Mouse (Mus musculus): ENCODE results near the gene Smco4. TPM values are rescaled to one million over a fixed set of nuclear protein-coding genes. Genes with fewer than 3 reads are reported as not detected.

The Smco4 gene
- polyA plus RNA-seq, 1 experiment from 2014 or later, result 0.78 TPM

- no peak for ATAC-seq (ENCODE audit: insufficient read depth)
- no peaks in the 10 kb centered on the region for H3K9me3 ChIP-seq (replicated peaks)
- no peak overlapping the region for H3K27ac ChIP-seq (replicated peaks)
Observed at GRCm38 (mm10) chr9:15584209-15584608, 91.0 kb downstream of the Smco4 start.

DNA sequence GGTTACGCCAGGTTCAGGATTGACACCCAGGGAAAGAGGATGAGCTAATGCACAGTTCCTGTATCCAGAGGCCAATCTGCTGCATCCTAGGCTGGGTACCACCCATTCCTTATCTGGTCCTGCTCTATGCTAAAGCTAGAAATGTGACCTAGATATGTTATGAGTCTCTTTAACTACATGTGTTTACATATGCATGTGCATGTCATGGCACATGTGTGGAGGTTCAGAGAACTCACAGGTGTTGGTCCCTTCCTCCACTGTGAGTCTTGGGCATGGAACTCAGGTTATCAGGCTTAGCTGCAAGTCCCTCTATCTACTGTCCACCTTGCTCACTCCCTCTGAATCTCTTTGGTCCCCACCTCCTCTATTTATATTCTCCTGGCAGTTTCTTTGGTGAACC, 92.7 kb downstream of the Smco4 start:
- ATAC-seq (ENCODE audit: insufficient read depth), result no peak
- no peak overlapping the region for H3K9ac ChIP-seq
- WGBS (ENCODE audit: insufficient replicate concordance), result 59% methylated on average over 1 of the region's 1 CpGs

More at GRCm38 (mm10) chr9:15584209-15584608, 91.0 kb downstream of the Smco4 start:
- Histone ChIP-seq H3K4me1 (replicated peaks) (no peaks in the 10 kb centered on the region), H3K27me3 (no peaks in the 10 kb centered on the region), H3K4me2 (no peak overlapping the region), H3K9ac (no peak overlapping the region), H3K36me3 (replicated peaks) (no peaks in the 10 kb centered on the region), H3K4me3 (replicated peaks) (no peak overlapping the region)
- 65% methylated on average over 9 of the region's 9 CpGs for WGBS (ENCODE audit: insufficient replicate concordance)

GRCm38 (mm10) chr9:15587157-15587854, 94.1 kb downstream of the Smco4 start:
- 37% methylated on average over 6 of the region's 6 CpGs for WGBS (ENCODE audit: insufficient replicate concordance)
- no peaks in the 10 kb centered on the region for H3K36me3 ChIP-seq (replicated peaks)
- no peak overlapping the region for H3K27ac ChIP-seq (replicated peaks)
- H3K9ac ChIP-seq, result no peak overlapping the region
- no peak for ATAC-seq (ENCODE audit: insufficient read depth)
- H3K9me3 ChIP-seq (replicated peaks), result no peaks in the 10 kb centered on the region
- no peak overlapping the region for H3K4me3 ChIP-seq (replicated peaks)
- no peaks in the 10 kb centered on the region for H3K27me3 ChIP-seq
- no peaks in the 10 kb centered on the region for H3K4me1 ChIP-seq (replicated peaks)
- H3K4me2 ChIP-seq, result no peak overlapping the region

More for the DNA sequence above, 92.7 kb downstream of the Smco4 start:
- no peaks in the 10 kb centered on the region for H3K9me3 ChIP-seq (replicated peaks)
- no peaks in the 10 kb centered on the region for H3K36me3 ChIP-seq (replicated peaks)
- H3K27ac ChIP-seq (replicated peaks), result no peak overlapping the region
- H3K4me2 ChIP-seq, result no peak overlapping the region
- H3K27me3 ChIP-seq, result no peaks in the 10 kb centered on the region
- H3K4me1 ChIP-seq (replicated peaks), result no peaks in the 10 kb centered on the region
- H3K4me3 ChIP-seq (replicated peaks), result no peak overlapping the region

DNA sequence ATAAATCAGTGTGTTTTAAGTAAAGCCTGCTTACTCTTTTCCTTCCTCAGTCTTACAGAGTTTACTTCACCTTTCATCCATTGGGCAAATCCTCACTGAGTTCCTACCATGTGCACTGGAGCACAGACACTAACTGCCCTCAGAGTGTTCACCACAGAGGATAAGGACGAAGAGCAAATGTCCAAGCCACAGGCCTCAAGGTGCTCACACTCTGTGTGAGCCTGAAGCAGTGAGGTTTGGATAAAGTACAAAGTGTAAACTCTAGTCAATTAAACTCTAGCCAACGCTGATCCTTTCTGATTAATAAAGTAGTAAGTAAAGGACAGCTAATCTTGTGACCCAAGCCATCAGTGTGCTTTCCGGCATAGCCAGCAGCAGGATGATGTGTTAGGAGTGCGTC, 100.9 kb downstream of the Smco4 start:
- no peaks in the 10 kb centered on the region for H3K36me3 ChIP-seq (replicated peaks)
- H3K4me2 ChIP-seq, result no peak overlapping the region
- H3K9me3 ChIP-seq (replicated peaks), result no peaks in the 10 kb centered on the region
- no peaks in the 10 kb centered on the region for H3K27me3 ChIP-seq
- no peak for ATAC-seq (ENCODE audit: insufficient read depth)
- 64% methylated on average over 4 of the region's 4 CpGs for WGBS (ENCODE audit: insufficient replicate concordance)
- no peak overlapping the region for H3K9ac ChIP-seq
- no peak overlapping the region for H3K4me3 ChIP-seq (replicated peaks)
- no peaks in the 10 kb centered on the region for H3K4me1 ChIP-seq (replicated peaks)
- no peak overlapping the region for H3K27ac ChIP-seq (replicated peaks)

Other genes starting within 250 kb of the Smco4 start
- 13.3 and 16.8 TPM in 2 replicates for gene Med17, start 213.5 kb upstream of the Smco4 start, polyA plus RNA-seq (2015; fragmentation: Nextera tagmentation; extraction: Ambion mirVana)
- 23.3 and 25.7 TPM in 2 replicates for gene Taf1d, start 187.2 kb upstream of the Smco4 start, polyA plus RNA-seq (2015; fragmentation: Nextera tagmentation; extraction: Ambion mirVana)
- gene 4931406C07Rik, start 187.0 kb upstream of the Smco4 start, polyA plus RNA-seq (2015; fragmentation: Nextera tagmentation; extraction: Ambion mirVana), result 3.6 and 3.9 TPM in 2 replicates
- 6.1 and 6.8 TPM in 2 replicates for gene Cep295, start 135.6 kb upstream of the Smco4 start, polyA plus RNA-seq (2015; fragmentation: Nextera tagmentation; extraction: Ambion mirVana)
- gene Deup1, start 134.5 kb downstream of the Smco4 start, polyA plus RNA-seq (2015; fragmentation: Nextera tagmentation; extraction: Ambion mirVana), result 0.14 and 0.15 TPM in 2 replicates
- gene Slc36a4, start 216.3 kb downstream of the Smco4 start, polyA plus RNA-seq (2015; fragmentation: Nextera tagmentation; extraction: Ambion mirVana), result 1.5 and 1.6 TPM in 2 replicates